Mouse (Mus musculus) intestine, embryonic 15.5 days (tissue): ENCODE data around the gene Dock1. TPM values are rescaled to one million over a fixed set of nuclear protein-coding genes. Genes with fewer than 3 reads are reported as not detected.

Source experiments
- ATAC-seq: fragments of 200-750 bp; cut with Nextera tagmentation; 2 replicates; pipeline ENCODE4 v1.8.0; 2017; ENCODE audit warnings: moderate TSS enrichment, moderate library complexity
- H3K27ac ChIP-seq: fragments of 300-500 bp; sonication (generic); 2 replicates; pipeline ENCODE4 v1.5.1; 2015; ENCODE audit warnings: mild to moderate bottlenecking, inconsistent platforms
- H3K27me3 ChIP-seq: fragments of 300-500 bp; sonication (generic); replicated peaks from 2 replicates; pipeline ENCODE4 v1.6.1; 2015; ENCODE audit warnings: inconsistent platforms
- H3K36me3 ChIP-seq: fragments of 300-500 bp; sonication (generic); 2 replicates; pipeline ENCODE4 v1.6.1; 2015; ENCODE audit warnings: inconsistent platforms
- H3K4me1 ChIP-seq: fragments of 300-500 bp; sonication (generic); replicated peaks from 2 replicates; pipeline ENCODE4 v1.6.1; 2015; ENCODE audit warnings: inconsistent platforms
- H3K4me2 ChIP-seq: fragments of 300-500 bp; sonication (generic); replicated peaks from 2 replicates; pipeline ENCODE4 v1.6.1; 2015; ENCODE audit warnings: mild to moderate bottlenecking, inconsistent platforms
- H3K4me3 ChIP-seq: fragments of 300-500 bp; sonication (generic); replicated peaks from 2 replicates; pipeline ENCODE4 v1.5.1; 2015; ENCODE audit warnings: inconsistent platforms
- H3K9ac ChIP-seq: fragments of 300-500 bp; sonication (generic); 2 replicates; pipeline ENCODE4 v1.6.1; 2015; ENCODE audit warnings: inconsistent platforms
- H3K9me3 ChIP-seq: fragments of 300-500 bp; sonication (generic); 2 replicates; pipeline ENCODE4 v1.6.1; 2016; ENCODE audit warnings: inconsistent platforms
- WGBS: fragments of 180-500 bp; shearing (Covaris S2); methylation state at CpG from one replicate; pipeline ENCODE4 v1.1.7; 2015; 5-methylcytosine and 5-hydroxymethylcytosine counted together
- polyA plus RNA-seq: library from polyadenylated mRNA; unstranded; fragments of >200 nt; fragmentation: Nextera tagmentation; extraction: Ambion mirVana; gene quantifications from 2 replicates; pipeline ENCODE4 v1.2.1, GENCODE M21; 2015

Gene Dock1
- 26.4 and 29.5 TPM in 2 replicates for polyA plus RNA-seq

DNA sequence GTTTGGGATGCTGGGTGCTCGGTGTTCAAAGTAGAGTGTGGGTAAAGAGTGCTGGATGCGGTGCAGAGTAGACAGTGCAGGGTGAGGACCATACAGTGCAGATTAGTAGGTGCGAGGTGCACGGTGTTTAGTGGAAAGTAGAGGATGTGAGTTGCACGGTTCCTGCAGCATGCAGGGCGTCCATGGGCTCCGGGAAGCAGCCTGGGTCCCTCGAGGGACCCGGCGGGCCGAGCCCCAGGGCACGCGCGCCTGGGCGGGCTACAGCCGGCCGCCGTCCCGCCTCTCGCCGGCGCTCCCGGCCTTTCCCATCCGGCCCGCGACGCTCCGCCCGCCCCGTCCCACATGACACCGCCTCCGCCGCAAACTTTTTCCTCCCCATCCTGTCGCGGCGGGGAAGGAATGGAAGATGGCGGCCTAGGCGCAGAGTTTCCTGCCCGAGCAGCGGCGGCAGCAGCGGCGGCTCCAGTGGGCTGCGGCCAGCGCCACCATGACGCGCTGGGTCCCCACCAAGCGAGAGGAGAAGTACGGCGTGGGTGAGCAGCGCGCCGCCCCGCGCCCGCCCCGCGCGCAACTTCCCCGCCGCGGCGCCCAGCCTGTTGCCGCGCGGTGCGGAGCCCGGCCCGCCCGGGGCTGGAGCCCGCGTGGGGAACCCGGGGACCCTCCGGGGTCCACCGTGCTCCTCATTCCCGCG lies at the start of gene Dock1:
Dock1 (plus strand) TSS at position 343 of the 691 bp plus-strand sequence.
- WGBS, result 1% methylated on average over 56 of the region's 77 CpGs
- Histone ChIP-seq H3K9me3 (no peaks in the 10 kb centered on the region), H3K4me1 (peaks cover 23% of the 10 kb centered on the region)

DNA sequence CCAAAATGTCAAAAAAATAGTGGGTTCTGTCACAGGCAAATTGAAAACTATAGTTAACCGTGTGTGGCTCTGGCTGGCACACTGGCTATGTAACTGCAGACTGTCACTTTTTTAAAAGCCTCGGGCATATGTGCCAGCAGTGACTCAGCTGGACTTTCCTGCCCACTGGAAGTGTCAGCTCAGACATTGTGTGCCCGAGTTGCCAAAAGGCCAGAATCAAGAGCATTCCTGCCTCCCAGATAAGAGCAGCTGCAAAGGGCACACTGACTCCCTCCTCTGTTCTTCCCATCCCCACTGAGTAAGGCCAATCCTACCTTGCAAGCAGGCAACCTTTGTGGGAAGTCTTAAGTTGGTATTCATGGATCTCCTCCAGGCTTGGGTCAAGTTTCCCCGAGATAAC lies 42.5 kb upstream of the Dock1 start:
- WGBS, result 80% methylated on average over 4 of the region's 4 CpGs
- H3K4me3 ChIP-seq, result no peak overlapping the region

More for the DNA sequence above, at the start of gene Dock1:
- H3K36me3 ChIP-seq, result no peaks in the 10 kb centered on the region
- peak within 1 kb of the TSS; percentile 77 for H3K4me3 ChIP-seq
- peak within 1 kb of the TSS; percentile 85 for H3K4me2 ChIP-seq
- no peaks in the 10 kb centered on the region for H3K27me3 ChIP-seq
- H3K9ac ChIP-seq, result peak within 1 kb of the TSS; percentile 86
- ATAC-seq, result peak; percentile 90
- peak within 1 kb of the TSS; percentile 94 for H3K27ac ChIP-seq

GRCm38 (mm10) chr7:134650246-134650830 lies 20.1 kb upstream of the Dock1 start:
- Histone ChIP-seq H3K9me3 (no peaks in the 10 kb centered on the region), H3K4me1 (no peaks in the 10 kb centered on the region), H3K9ac (no peak overlapping the region), H3K27me3 (no peaks in the 10 kb centered on the region), H3K36me3 (no peaks in the 10 kb centered on the region), H3K4me2 (no peak overlapping the region), H3K4me3 (no peak overlapping the region), H3K27ac (no peak overlapping the region)
- 81% methylated on average over 8 of the region's 8 CpGs for WGBS
- ATAC-seq, result no peak

More for the DNA sequence above, 42.5 kb upstream of the Dock1 start:
- ATAC-seq, result no peak
- Histone ChIP-seq H3K27ac (no peak overlapping the region), H3K4me1 (no peaks in the 10 kb centered on the region), H3K4me2 (no peak overlapping the region), H3K9me3 (no peaks in the 10 kb centered on the region), H3K27me3 (no peaks in the 10 kb centered on the region), H3K9ac (no peak overlapping the region), H3K36me3 (no peaks in the 10 kb centered on the region)

DNA sequence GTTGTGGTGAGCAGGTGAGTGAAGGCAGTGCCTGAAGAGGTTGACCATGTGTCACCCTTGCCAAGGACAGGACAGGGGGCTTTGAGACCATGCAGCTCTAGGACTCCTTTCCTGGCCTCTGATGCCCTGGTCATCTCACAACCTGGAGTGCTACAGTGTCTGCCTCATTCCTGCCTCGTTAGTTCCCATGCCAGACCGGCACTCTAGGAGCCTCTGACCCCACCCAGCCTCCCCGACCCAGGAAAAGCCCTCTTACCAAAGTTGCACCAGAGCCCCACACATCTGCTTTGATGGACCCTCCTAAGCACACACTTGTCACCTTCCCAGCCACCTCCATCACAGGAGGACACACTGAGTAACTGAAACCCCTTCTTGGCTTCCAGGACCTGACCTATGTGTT lies 19.4 kb upstream of the Dock1 start:
- no peak overlapping the region for H3K27ac ChIP-seq
- no peak for ATAC-seq
- 81% methylated on average over 3 of the region's 3 CpGs for WGBS

DNA sequence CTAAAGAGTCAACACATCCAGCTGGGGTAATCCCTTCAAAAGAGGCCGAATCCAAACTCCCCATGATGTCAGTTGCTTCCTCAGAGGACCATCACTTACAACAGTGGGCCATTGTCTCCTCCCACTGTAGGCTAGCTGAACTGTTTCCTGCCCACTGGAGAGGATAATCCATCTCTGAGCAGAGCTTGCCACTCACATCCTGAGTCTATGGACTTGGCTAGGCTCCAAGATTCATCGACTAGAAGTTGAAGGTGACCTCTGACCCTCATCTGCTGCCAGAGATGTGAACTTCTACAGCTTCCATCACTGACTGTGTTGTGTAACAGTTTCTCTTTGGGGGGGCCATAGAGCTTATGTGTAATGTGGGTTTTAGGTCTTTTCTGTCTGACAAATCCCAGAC lies 7.2 kb upstream of the Dock1 start:
- H3K4me3 ChIP-seq, result no peak overlapping the region
- 9% methylated on average over 2 of the region's 2 CpGs for WGBS
- H3K9ac ChIP-seq, result no peak overlapping the region
- H3K36me3 ChIP-seq, result no peaks in the 10 kb centered on the region
- no peaks in the 10 kb centered on the region for H3K27me3 ChIP-seq
- H3K27ac ChIP-seq, result no peak overlapping the region
- peaks cover 4% of the 10 kb centered on the region; the same call in 1 of the 2 replicates for H3K4me1 ChIP-seq
- no peak overlapping the region for H3K4me2 ChIP-seq
- ATAC-seq, result peak; percentile 63
- H3K9me3 ChIP-seq, result no peaks in the 10 kb centered on the region

More for the DNA sequence above, 19.4 kb upstream of the Dock1 start:
- H3K9ac ChIP-seq, result no peak overlapping the region
- no peak overlapping the region for H3K4me2 ChIP-seq
- H3K9me3 ChIP-seq, result no peaks in the 10 kb centered on the region
- no peaks in the 10 kb centered on the region for H3K4me1 ChIP-seq
- H3K36me3 ChIP-seq, result no peaks in the 10 kb centered on the region
- H3K27me3 ChIP-seq, result no peaks in the 10 kb centered on the region
- no peak overlapping the region for H3K4me3 ChIP-seq

GRCm38 (mm10) chr7:134665642-134666282 lies 4.7 kb upstream of the Dock1 start:
- ATAC-seq, result peak; percentile 69
- no peak overlapping the region for H3K27ac ChIP-seq
- H3K27me3 ChIP-seq, result no peaks in the 10 kb centered on the region

DNA sequence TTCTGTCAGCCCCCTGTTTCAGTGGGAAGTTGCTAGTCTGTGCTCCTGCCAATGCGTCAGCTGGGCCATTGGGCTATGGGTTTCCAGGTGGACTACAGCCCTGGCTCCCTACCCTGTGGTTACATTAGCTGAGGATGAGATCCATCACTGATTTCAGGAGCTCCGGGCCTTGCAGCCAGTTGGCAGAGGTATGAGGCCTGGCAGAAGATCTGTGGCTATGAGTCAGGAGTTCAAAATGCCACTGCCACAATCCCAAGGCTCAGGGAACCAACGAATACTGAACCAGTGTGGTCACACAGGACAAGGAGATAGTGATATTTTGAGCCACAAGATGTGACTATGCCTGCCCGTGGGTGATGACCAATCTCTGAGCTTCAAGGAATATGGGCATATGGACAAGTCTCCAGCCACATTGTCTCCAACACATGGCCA lies 3.2 kb upstream of the Dock1 start:
- no peak overlapping the region for H3K4me3 ChIP-seq

More at GRCm38 (mm10) chr7:134665642-134666282, 4.7 kb upstream of the Dock1 start:
- Histone ChIP-seq H3K9ac (no peak overlapping the region), H3K36me3 (no peaks in the 10 kb centered on the region), H3K4me1 (peaks cover 6% of the 10 kb centered on the region), H3K4me2 (no peak overlapping the region), H3K9me3 (no peaks in the 10 kb centered on the region), H3K4me3 (no peak overlapping the region)
- 54% methylated on average over 5 of the region's 5 CpGs for WGBS

DNA sequence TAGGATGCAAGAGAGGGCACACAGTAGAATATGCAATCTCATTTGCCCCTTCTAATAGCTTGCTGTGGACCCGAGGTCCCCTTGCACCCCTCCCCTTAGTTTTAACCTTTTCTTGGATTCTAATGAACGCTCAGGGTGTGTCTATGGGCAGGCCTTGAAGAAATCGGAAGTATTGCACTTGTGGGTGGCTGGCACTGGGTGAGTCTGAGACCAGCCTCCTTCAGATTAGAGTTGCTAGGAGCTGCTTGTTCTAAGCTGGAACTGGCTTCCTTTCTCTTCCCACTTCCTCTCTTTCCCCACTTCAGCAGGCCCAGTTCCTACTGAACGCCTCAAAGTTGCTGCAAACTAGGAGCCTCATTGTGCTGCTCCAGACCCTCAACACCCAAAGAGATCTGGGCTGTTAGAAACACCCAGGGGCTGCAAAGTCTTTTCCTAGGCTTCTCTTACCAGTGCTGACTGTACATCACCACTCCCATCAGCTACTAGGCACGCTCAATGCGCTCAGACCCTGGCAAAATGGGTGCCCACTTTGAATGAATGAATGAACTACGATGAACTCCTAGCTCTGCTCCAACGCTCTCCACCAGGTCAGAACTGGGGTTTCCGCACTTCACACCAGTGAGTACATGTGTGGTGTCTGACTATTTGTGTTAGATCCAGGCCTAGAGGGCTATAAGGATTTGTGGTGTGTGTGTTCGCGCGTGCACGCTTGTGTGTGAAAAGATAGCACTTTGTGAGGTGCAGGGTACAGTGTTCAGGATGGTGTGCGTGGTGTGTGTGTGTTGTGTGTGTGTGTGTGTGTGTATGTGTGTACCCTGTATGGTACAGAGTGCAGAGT lies 761 bp upstream of the Dock1 start:
- Histone ChIP-seq H3K9me3 (no peaks in the 10 kb centered on the region), H3K27ac (peak overlapping the region; percentile 94; the same call in 1 of the 2 replicates), H3K9ac (peak overlapping the region; percentile 86), H3K4me1 (peaks cover 23% of the 10 kb centered on the region), H3K36me3 (no peaks in the 10 kb centered on the region), H3K4me3 (peak overlapping the region; percentile 77), H3K4me2 (peak overlapping the region; percentile 85), H3K27me3 (no peaks in the 10 kb centered on the region)
- WGBS, result 88% methylated on average over 14 of the region's 14 CpGs
- ATAC-seq, result no peak

More for the DNA sequence above, 3.2 kb upstream of the Dock1 start:
- no peak for ATAC-seq
- Histone ChIP-seq H3K9me3 (no peaks in the 10 kb centered on the region), H3K4me2 (no peak overlapping the region), H3K27me3 (no peaks in the 10 kb centered on the region), H3K36me3 (no peaks in the 10 kb centered on the region), H3K9ac (no peak overlapping the region), H3K4me1 (peaks cover 13% of the 10 kb centered on the region), H3K27ac (no peak overlapping the region)
- 90% methylated on average over 4 of the region's 4 CpGs for WGBS

GRCm38 (mm10) chr7:134671003-134671461 lies 578 bp downstream of the Dock1 start:
- WGBS, result 1% methylated on average over 28 of the region's 28 CpGs
- Histone ChIP-seq H3K27ac (peak overlapping the region; percentile 94), H3K4me2 (peak overlapping the region; percentile 85), H3K27me3 (no peaks in the 10 kb centered on the region), H3K9ac (peak overlapping the region; percentile 86), H3K4me1 (peaks cover 23% of the 10 kb centered on the region), H3K36me3 (no peaks in the 10 kb centered on the region), H3K4me3 (peak overlapping the region; percentile 77), H3K9me3 (no peaks in the 10 kb centered on the region)
- ATAC-seq, result peak; percentile 48

- WGBS, result 16% methylated on average over 7 of the region's 7 CpGs
- peaks cover 23% of the 10 kb centered on the region for H3K4me1 ChIP-seq
- H3K4me2 ChIP-seq, result peak overlapping the region; percentile 85
- H3K36me3 ChIP-seq, result no peaks in the 10 kb centered on the region
- no peaks in the 10 kb centered on the region for H3K27me3 ChIP-seq
- no peaks in the 10 kb centered on the region for H3K9me3 ChIP-seq
- peak overlapping the region; percentile 77 for H3K4me3 ChIP-seq
- peak overlapping the region; percentile 94 for H3K27ac ChIP-seq
- H3K9ac ChIP-seq, result peak overlapping the region; percentile 86
- ATAC-seq, result peak; percentile 16; the same call in 1 of the 2 replicates
Measured at GRCm38 (mm10) chr7:134671467-134671901, 1.0 kb downstream of the Dock1 start.

GRCm38 (mm10) chr7:134673135-134673534 lies 2.7 kb downstream of the Dock1 start:
- H3K9ac ChIP-seq, result no peak overlapping the region
- no peaks in the 10 kb centered on the region for H3K36me3 ChIP-seq
- H3K9me3 ChIP-seq, result no peaks in the 10 kb centered on the region
- no peak overlapping the region for H3K4me2 ChIP-seq
- ATAC-seq, result no peak
- H3K4me3 ChIP-seq, result no peak overlapping the region
- H3K4me1 ChIP-seq, result peaks cover 31% of the 10 kb centered on the region
- WGBS, result 75% methylated on average over 5 of the region's 5 CpGs
- H3K27me3 ChIP-seq, result no peaks in the 10 kb centered on the region
- H3K27ac ChIP-seq, result no peak overlapping the region
